Mouse (Mus musculus): ENCODE results near the gene Tle3. TPM values are rescaled to one million over a fixed set of nuclear protein-coding genes. Genes with fewer than 3 reads are reported as not detected.

Gene Tle3
- polyA plus RNA-seq, 1 experiment from 2014 or later: 36.6 TPM

DNA sequence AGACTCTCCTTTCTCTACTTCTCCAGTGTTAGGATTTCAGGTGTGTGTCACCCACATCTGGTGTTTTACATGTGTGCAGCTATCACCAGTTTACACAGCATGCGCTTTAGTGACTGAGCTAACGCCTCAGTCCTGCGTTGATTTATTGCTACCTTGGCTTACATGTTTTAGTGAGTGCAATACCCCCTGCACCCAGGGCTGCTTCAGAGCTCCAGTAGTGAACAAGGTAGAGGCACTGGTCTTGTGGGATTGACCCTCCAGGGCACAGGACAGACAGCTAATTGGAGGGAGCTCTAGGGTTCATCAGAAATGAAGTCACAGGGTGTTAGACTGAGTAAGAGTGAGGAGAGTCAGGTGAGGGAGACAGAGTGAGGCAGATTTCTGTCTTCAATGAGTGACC lies 12.4 kb upstream of the Tle3 start:
- no peak overlapping the region for H3K27ac ChIP-seq
- no peak overlapping the region for H3K9ac ChIP-seq
- ATAC-seq: no peak
- 0 out of 2 replicates have a peak, but pooled peaks cover 3% of the 10 kb centered on the region for H3K9me3 ChIP-seq (replicated peaks)
- peaks cover 40% of the 10 kb centered on the region for H3K27me3 ChIP-seq
- WGBS: 91% methylated on average over 3 of the region's 3 CpGs
- H3K4me1 ChIP-seq: peaks cover 48% of the 10 kb centered on the region
- H3K4me3 ChIP-seq: no peak overlapping the region
- H3K4me2 ChIP-seq: no peak overlapping the region
- H3K36me3 ChIP-seq (ENCODE audit: poor library complexity, severe bottlenecking): no peaks in the 10 kb centered on the region

DNA sequence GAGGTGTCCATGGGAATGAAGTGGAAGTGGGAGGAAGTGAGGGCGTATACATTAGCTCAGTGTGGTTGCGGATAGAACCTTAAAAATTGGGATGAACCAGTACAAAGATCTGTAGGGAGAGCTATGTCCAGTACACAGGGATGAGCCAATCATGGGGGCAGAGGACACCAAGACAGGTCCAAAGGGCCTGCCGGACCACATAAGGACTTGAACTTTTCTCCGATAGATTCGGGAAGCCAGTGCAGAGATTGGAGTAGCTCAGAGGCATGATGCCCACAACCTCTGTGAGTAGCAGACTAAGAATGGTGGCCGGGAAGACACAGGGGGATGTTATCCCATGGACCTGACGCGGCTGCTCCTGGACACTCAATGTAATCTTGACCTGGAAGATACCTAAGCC lies 12.0 kb upstream of the Tle3 start:
- Histone ChIP-seq H3K27me3 (peaks cover 45% of the 10 kb centered on the region), H3K27ac (no peak overlapping the region), H3K4me3 (no peak overlapping the region), H3K4me1 (peaks cover 48% of the 10 kb centered on the region), H3K4me2 (no peak overlapping the region), H3K9me3 (replicated peaks) (0 out of 2 replicates have a peak, but pooled peaks cover 3% of the 10 kb centered on the region), H3K36me3 (ENCODE audit: poor library complexity, severe bottlenecking) (no peaks in the 10 kb centered on the region), H3K9ac (no peak overlapping the region)
- WGBS: 90% methylated on average over 8 of the region's 8 CpGs
- no peak for ATAC-seq

DNA sequence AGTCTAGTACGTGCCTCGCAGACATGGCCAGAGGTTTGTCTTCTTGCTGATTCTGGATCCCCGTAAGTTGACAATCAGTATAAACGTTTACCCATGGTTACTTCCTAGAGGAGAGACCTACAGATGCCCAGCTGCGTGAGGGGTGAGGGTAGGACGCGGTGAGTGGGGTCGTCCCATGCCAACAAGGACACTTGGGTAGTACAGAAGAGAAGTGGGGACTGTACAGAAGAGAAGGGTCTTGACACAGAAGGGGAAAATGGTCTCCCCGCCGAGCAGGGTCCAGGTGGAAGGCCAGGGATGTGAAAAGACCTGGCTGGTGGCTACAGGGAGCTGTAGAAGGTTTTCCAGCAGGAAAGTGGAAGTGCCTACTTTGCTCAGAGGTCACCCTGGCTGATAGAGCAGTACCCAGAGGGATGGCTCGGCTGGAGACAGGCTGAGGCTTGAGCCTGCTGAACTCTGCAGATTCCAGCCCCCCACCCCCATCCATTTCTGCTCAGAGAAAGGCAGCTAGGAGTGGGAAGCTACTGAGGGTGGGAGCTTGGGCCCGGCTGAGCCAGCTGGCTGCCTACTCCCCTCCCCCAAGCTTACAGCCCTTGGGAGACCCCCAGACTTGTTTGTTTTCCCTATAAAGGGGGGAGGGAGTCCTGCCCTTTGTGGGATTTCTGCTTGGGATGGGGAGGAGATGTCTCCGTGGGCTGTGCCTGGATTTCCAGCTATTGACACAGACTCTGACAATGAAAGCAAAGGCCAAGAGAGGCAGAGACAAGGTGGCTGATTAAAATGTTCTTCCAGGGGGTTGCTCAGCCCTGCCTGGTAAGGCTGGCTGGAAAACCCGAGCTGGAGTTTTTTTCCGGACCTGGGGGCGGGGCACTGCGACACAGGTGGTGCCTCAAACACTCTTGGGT lies 11.2 kb upstream of the Tle3 start:
- peak; percentile 92 for ATAC-seq
- H3K27ac ChIP-seq: peak overlapping the region; percentile 79
- no peak overlapping the region for H3K4me3 ChIP-seq
- 17% methylated on average over 17 of the region's 17 CpGs for WGBS
- H3K4me1 ChIP-seq: peaks cover 48% of the 10 kb centered on the region
- H3K36me3 ChIP-seq (ENCODE audit: poor library complexity, severe bottlenecking): no peaks in the 10 kb centered on the region
- H3K4me2 ChIP-seq: peak overlapping the region; percentile 42
- 0 out of 2 replicates have a peak, but pooled peaks cover 3% of the 10 kb centered on the region for H3K9me3 ChIP-seq (replicated peaks)
- peak overlapping the region; percentile 46; the same call in 1 of the 2 replicates for H3K9ac ChIP-seq
- peaks cover 52% of the 10 kb centered on the region for H3K27me3 ChIP-seq

DNA sequence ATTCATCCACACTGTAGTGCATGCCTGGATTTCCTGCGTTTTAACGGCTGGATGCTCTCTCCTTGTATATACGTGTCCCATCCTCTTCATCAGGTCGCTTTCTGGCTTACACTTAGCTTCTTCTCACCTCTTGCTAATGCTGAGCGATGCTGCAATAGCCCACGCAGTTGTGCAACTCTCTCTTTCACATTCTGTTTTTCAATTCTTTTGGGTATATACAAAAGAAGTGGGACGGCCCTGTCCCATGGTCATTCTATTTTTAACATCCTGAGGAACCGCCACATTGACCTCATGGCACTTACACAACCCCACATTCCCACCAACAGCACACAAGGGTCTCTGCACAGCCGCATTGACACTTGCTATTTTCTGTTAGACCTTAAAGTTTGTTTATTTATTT lies 9.0 kb upstream of the Tle3 start:
- 40% methylated on average over 9 of the region's 9 CpGs for WGBS
- Histone ChIP-seq H3K27me3 (peaks cover 69% of the 10 kb centered on the region), H3K36me3 (ENCODE audit: poor library complexity, severe bottlenecking) (no peaks in the 10 kb centered on the region), H3K4me1 (peaks cover 56% of the 10 kb centered on the region), H3K9ac (no peak overlapping the region), H3K27ac (no peak overlapping the region), H3K4me2 (no peak overlapping the region), H3K9me3 (replicated peaks) (no peaks in the 10 kb centered on the region), H3K4me3 (no peak overlapping the region)
- ATAC-seq: no peak

DNA sequence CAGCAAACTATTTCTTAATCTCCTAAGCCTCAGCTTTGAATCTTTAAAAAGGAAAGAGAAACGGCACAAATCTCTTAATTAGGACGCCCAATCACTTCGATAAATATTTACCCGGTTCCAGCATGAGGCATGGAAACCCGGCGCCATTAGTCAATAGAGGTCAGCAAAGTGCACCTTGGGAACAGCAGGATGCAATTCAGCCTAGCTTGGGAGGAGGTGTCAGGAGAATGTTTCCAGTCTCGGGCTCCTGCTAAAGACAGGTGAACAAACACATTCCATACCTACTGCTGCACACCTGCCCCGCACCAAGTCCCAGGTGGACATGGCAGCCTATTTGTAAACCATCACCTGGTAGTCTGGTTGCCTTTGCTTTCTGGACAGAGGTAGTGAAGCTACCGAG lies 6.1 kb upstream of the Tle3 start:
- Histone ChIP-seq H3K4me2 (no peak overlapping the region), H3K27me3 (peaks cover 57% of the 10 kb centered on the region), H3K9me3 (replicated peaks) (no peaks in the 10 kb centered on the region), H3K27ac (no peak overlapping the region), H3K9ac (no peak overlapping the region), H3K4me3 (no peak overlapping the region), H3K36me3 (ENCODE audit: poor library complexity, severe bottlenecking) (no peaks in the 10 kb centered on the region), H3K4me1 (peaks cover 51% of the 10 kb centered on the region)
- 15% methylated on average over 9 of the region's 9 CpGs for WGBS
- no peak for ATAC-seq

DNA sequence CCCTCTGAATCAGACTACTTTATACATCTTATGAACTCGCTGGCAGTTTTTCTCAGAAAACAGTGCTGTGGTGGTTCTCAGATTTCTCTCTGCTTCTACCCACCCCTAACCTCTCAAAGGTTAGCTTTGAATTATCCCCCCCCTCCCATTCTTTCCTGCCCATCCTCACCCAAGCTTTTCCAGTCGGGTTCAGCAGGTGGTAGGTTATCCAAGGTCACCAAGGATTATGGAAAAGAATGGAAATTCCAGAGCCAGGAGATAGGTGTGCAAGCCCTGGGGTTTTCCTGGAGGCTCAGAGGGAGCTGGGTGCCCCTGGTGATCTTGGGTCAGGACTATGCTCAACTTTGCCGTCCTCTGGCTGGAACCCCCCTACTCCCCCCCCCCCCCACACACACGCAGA lies 5.0 kb upstream of the Tle3 start:
- H3K4me2 ChIP-seq: no peak overlapping the region
- ATAC-seq: no peak
- peaks cover 48% of the 10 kb centered on the region for H3K4me1 ChIP-seq
- H3K27ac ChIP-seq: no peak overlapping the region
- H3K9ac ChIP-seq: no peak overlapping the region
- no peaks in the 10 kb centered on the region for H3K9me3 ChIP-seq (replicated peaks)
- H3K27me3 ChIP-seq: peaks cover 52% of the 10 kb centered on the region
- H3K36me3 ChIP-seq (ENCODE audit: poor library complexity, severe bottlenecking): no peaks in the 10 kb centered on the region
- WGBS: 42% methylated on average over 4 of the region's 4 CpGs
- H3K4me3 ChIP-seq: no peak overlapping the region

DNA sequence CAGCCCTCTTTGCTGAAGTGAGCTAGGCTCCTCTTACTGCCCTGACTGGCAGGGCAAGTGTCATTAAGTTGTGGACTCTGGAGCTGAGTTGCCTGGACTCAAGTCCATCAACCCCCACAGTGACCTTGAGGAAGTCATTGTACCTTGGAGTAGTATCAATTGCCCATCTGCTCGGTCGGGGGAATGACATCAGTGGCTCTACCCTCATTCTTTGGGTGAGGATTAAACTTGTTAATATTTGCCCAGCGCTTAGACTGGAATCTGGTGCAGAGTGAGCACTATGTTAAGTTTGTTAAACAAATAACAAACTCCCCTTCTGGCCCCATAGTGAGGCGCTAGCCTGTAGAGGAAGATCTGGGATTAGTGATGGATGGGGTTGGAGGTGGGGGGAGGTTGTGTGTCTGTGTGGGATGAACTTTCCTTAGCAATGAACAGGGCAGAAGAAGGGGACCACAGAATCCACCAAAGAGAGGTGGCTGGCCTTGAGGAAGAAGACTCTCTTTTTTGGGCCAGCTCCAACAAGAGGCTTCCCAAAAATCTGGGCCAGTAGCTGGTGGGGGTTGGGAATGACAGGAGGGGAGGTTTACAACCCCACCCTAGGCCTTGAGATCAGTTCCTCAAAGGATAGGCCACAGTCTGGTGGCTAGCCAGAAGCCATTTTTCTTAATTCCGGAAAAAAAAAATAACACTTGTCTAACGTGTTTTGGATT lies 4.2 kb upstream of the Tle3 start:
- Histone ChIP-seq H3K4me1 (peaks cover 40% of the 10 kb centered on the region), H3K9me3 (replicated peaks) (no peaks in the 10 kb centered on the region), H3K4me2 (no peak overlapping the region), H3K27ac (no peak overlapping the region), H3K4me3 (no peak overlapping the region), H3K9ac (no peak overlapping the region), H3K27me3 (peaks cover 44% of the 10 kb centered on the region), H3K36me3 (ENCODE audit: poor library complexity, severe bottlenecking) (no peaks in the 10 kb centered on the region)
- WGBS: 18% methylated on average over 6 of the region's 6 CpGs
- ATAC-seq: no peak

DNA sequence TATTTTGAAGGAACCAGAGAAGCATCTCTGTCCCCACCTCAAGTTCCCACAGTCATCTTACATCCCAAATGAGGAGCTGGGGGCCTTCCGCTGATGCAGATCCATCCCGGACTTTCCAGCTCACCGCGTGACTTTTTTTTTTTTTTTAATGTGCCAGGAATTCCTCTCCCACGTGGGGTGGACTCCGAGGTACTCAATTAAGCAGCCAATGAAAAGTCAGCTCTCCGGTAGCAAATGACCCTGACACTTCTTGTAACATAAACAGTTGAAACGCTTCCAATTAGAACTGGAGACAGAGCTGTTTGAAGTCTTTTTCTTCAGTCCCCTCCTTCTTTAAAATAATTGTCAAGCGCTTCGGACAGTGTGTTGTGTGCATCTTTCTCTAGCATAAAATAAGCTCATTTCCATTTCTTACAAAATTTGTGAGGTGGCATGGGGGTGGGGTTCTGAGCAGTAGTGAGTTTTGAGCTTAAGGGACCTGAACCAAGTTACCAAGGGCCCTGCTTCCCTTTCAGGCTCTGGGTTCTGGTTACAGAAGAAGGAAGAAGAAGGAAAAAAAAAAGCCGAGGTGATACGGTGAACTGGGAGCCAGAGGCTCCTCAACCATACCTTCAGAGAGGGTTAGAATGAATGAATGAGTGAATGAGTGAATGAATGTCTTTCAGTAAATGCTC lies 3.5 kb upstream of the Tle3 start:
- H3K4me3 ChIP-seq: no peak overlapping the region
- H3K4me2 ChIP-seq: peak overlapping the region; percentile 63
- no peaks in the 10 kb centered on the region for H3K36me3 ChIP-seq (ENCODE audit: poor library complexity, severe bottlenecking)
- peaks cover 39% of the 10 kb centered on the region for H3K27me3 ChIP-seq
- 1% methylated on average over 12 of the region's 12 CpGs for WGBS
- no peaks in the 10 kb centered on the region for H3K9me3 ChIP-seq (replicated peaks)
- peaks cover 35% of the 10 kb centered on the region for H3K4me1 ChIP-seq
- H3K27ac ChIP-seq: peak overlapping the region; percentile 85
- no peak for ATAC-seq
- H3K9ac ChIP-seq: no peak overlapping the region

DNA sequence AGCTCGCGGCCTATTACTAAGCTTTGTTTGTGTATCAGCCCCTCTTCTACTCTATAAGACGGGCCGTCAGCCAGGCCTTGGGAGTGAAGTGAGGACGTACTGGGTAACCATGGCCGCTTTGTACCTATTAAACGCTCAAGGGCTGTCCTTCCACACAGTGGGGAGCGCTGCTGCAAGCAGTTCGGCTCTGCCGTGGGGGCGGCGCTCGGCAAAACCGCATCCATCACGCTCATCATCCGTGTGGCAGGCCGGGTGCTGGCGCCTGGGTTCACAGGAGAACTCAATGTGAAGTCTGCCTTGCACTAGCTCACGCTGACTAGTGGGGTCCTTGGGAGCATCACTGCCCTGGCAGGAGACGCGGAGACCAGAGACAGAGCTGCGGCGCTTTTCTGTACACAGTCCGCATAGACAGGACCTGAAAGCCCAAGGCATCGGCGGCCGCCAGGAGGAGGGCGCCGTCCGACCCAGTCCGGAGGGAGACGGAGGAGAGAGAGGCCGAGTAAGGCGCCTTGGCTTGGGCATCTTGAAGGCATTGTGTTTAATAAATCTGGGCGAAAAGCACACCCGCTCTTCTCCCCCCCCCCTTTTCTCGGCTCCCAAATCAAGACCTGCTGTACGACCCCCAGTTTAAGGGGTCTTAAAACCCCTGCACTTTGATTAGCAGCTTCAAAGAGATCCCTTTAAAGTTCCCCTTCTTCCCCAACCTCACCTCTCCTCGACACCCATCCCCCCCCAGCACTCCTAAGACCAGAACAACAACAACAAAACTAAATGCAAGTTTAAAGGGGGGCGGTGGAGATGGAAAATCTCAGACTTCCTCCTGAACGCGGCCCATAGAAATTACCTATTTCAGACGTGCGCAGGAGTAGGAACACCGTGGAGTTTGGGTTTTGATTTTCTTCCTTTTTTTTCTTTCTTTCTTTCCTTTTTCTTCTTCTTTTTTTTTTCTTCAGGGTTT lies 2.6 kb upstream of the Tle3 start:
- Histone ChIP-seq H3K4me3 (peak overlapping the region; percentile 24), H3K27ac (peak overlapping the region; percentile 85), H3K9ac (peak overlapping the region; percentile 52), H3K4me2 (peak overlapping the region; percentile 63), H3K9me3 (replicated peaks) (no peaks in the 10 kb centered on the region), H3K27me3 (peaks cover 30% of the 10 kb centered on the region), H3K4me1 (peaks cover 40% of the 10 kb centered on the region), H3K36me3 (ENCODE audit: poor library complexity, severe bottlenecking) (no peaks in the 10 kb centered on the region)
- no peak for ATAC-seq
- under 1% methylated on average over 44 of the region's 45 CpGs for WGBS

DNA sequence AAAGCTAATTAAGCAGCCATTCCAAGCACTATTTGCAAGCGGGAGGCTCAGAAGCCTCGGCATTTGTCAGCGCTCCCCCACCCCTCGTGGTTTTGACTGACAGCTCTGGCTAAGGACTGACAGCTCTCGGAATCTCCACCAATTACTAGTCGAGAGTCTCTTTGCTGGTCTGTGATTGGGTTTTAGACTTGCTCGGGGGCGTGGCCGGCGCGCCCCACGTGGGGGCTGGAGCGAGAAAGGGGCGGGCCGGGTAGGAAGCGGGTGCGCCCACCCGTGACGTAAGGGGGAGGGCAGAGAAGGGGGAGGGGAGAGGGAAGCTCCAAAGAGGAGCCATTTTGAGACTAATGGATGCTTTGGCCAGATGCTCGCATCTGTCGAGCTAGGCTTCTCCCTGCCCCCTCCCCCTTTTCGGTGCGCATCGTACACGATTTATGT lies 1.7 kb upstream of the Tle3 start:
- peak overlapping the region; percentile 93 for H3K4me3 ChIP-seq
- H3K36me3 ChIP-seq (ENCODE audit: poor library complexity, severe bottlenecking): 0 out of 2 replicates have a peak, but pooled peaks cover under 1% of the 10 kb centered on the region
- H3K4me2 ChIP-seq: peak overlapping the region; percentile 81
- peaks cover 21% of the 10 kb centered on the region for H3K27me3 ChIP-seq
- H3K9me3 ChIP-seq (replicated peaks): no peaks in the 10 kb centered on the region
- peak; percentile 92 for ATAC-seq
- under 1% methylated on average over 25 of the region's 25 CpGs for WGBS
- peaks cover 49% of the 10 kb centered on the region for H3K4me1 ChIP-seq
- H3K9ac ChIP-seq: peak overlapping the region; percentile 66
- peak overlapping the region; percentile 86 for H3K27ac ChIP-seq
